Mouse (Mus musculus) frontal cortex, adult 2 months (tissue): ENCODE measurements around the gene Ddx55. TPM values are rescaled to one million over a fixed set of nuclear protein-coding genes. Genes with fewer than 3 reads are reported as not detected.

Experiments used
- DNase-seq, 2 experiments: peaks; one replicate each; pipeline ENCODE4 v3.0.0; 2022; ENCODE audit warnings: low spot score in 1 of 2; ENCODE audit errors: extremely low spot score in 1 of 2
- polyA plus RNA-seq: library from polyadenylated mRNA; depleted of rRNA; stranded (reverse); fragments of >200 nt; gene quantifications from 2 replicates; pipeline ENCODE4 v1.2.3, GENCODE M21; 2012; rRNA removed

Ddx55 gene
- polyA plus RNA-seq, 1 experiment, result 38.3 TPM

DNA sequence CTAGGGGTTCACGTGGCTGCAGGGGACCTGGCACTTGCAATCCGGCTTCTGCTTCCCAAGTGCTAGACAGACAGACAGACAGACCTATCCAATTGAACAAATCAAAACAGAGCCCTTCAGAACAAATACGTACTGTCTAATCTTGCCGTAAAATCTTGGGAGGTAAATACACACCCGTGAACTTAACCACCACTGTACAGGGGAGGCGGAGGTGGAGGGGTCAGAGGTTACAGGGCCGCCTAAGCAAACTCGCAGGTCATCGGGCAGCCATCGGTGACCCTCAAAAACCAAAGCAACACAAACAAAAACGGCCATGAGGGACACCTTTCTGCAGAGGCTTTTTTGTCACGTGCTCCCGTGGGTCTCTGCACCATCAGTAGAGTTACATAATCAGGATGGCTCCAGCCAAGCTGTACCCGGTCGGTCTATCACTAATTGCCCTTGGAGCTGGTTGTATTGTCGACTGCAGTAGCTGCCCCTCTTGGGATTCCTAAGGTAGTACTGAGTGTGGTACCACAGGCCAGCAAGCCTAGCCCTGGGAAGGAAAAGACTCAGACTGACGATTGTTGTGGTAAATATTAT, 52.5 kb downstream of the Ddx55 start:
- no peak for DNase-seq

DNA sequence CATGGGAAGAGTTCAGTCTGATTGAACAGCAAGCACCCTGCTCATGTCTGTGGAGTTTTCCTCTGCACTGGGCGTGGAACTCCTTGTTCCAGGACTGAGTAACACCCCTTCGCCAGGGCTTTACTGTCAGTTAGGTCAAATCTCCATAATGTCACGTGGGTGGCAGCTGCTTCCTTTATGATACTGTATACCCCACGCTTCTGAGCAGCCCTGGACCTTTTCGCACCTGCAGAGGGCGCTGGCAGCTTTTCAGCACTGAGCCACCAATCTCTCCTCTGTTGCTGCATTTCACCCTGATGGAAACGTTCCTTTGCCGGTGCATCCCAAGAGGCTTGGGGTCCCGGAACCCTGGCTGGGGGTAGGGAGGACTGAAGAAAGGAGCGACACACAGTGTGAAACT, 58.3 kb downstream of the Ddx55 start:
- no peak for DNase-seq

DNA sequence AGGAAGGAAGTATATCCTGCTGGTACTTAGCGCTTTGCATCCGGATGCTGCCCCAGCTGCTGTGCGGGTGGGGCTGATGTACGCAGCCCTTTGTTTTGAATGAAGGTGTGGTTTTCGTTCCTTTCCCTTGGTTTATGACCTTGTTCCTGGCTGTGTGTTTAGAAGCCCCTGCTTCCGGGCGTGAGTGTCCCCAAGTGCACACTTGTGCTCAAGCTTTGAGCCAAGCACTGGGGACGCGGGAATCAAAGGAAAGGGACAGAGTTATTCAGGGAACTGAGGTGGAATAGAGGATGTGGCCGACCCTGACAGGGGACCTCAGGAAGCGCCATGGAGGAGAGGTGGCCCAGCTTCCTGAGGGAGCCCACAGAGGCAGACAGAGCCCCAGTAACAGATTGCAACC, 62.0 kb downstream of the Ddx55 start:
- no peak for DNase-seq

DNA sequence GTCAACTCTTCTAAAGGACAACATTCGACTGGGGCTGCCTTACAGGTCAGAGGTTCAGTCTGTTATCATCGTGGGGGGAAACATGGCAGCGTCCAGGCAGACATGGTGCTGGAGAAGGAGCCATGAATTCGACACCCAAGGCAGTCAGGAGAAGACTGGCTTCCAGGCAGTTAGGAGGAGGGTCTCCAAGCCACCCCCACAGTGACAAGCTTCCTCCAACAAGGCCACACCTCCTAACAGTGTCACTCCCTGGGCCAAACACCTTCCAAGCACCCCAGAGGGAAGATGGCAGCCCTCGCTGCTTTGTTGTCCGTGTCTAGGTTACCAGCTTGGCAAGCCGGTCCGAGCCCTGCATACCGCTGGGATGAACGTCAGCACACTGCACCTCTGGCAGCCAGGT, 66.0 kb downstream of the Ddx55 start:
- DNase-seq, result no peak

Other genes starting within 250 kb of the Ddx55 start
- gene Mphosph9, start 224.9 kb upstream of the Ddx55 start, polyA plus RNA-seq, result 21.1 and 21.7 TPM in 2 replicates
- 14.6 and 15.6 TPM in 2 replicates for gene 2810006K23Rik, start 224.8 kb upstream of the Ddx55 start, polyA plus RNA-seq
- 182 and 239 TPM in 2 replicates for gene Cdk2ap1, start 189.8 kb upstream of the Ddx55 start, polyA plus RNA-seq
- 57.7 and 59.5 TPM in 2 replicates for gene Sbno1, start 126.9 kb upstream of the Ddx55 start, polyA plus RNA-seq
- gene Kmt5a, start 112.9 kb upstream of the Ddx55 start, polyA plus RNA-seq, result 41.8 and 54.3 TPM in 2 replicates
- 24.5 and 25.9 TPM in 2 replicates for gene Rilpl2, start 74.5 kb upstream of the Ddx55 start, polyA plus RNA-seq
- 9.6 and 11.8 TPM in 2 replicates for gene Snrnp35, start 69.7 kb upstream of the Ddx55 start, polyA plus RNA-seq
- gene Rilpl1, start 21.5 kb upstream of the Ddx55 start, polyA plus RNA-seq, result 44.7 and 51.7 TPM in 2 replicates
- 108 and 133 TPM in 2 replicates for gene Tmed2, start 12.2 kb upstream of the Ddx55 start, polyA plus RNA-seq
- 31.1 and 32.2 TPM in 2 replicates for gene Eif2b1, start 26.3 kb downstream of the Ddx55 start, polyA plus RNA-seq
- gene Gtf2h3, start 26.3 kb downstream of the Ddx55 start, polyA plus RNA-seq, result 50.6 and 56.4 TPM in 2 replicates
- gene Atp6v0a2, start 75.7 kb downstream of the Ddx55 start, polyA plus RNA-seq, result 41.7 and 44.4 TPM in 2 replicates
- 0.26 and 0.38 TPM in 2 replicates for gene Dnah10, start 172.2 kb downstream of the Ddx55 start, polyA plus RNA-seq